Mouse (Mus musculus) heart, embryonic 15.5 days (tissue): ENCODE measurements around the gene Erh. TPM values are rescaled to one million over a fixed set of nuclear protein-coding genes. Genes with fewer than 3 reads are reported as not detected.

ENCODE experiments used
- ATAC-seq: fragments of 200-750 bp; cut with Nextera tagmentation; replicated peaks from 2 replicates; pipeline ENCODE4 v1.8.0; 2017; ENCODE audit warnings: low read depth, moderate TSS enrichment; ENCODE audit not compliant: insufficient number of reproducible peaks, insufficient read depth, low FRiP score
- H3K27ac ChIP-seq: fragments of 300-500 bp; sonication (generic); 2 replicates; pipeline ENCODE4 v1.5.1; 2015; ENCODE audit warnings: mild to moderate bottlenecking, inconsistent platforms
- H3K27me3 ChIP-seq: fragments of 300-500 bp; sonication (generic); 2 replicates; pipeline ENCODE4 v1.6.1; 2015; ENCODE audit warnings: inconsistent platforms
- H3K36me3 ChIP-seq: fragments of 300-500 bp; sonication (generic); 2 replicates; pipeline ENCODE4 v1.6.1; 2015; ENCODE audit warnings: mild to moderate bottlenecking, inconsistent platforms
- H3K4me1 ChIP-seq: fragments of 300-500 bp; sonication (generic); replicated peaks from 2 replicates; pipeline ENCODE4 v1.6.1; 2015; ENCODE audit warnings: inconsistent platforms
- H3K4me2 ChIP-seq: fragments of 300-500 bp; sonication (generic); 2 replicates; pipeline ENCODE4 v1.6.1; 2015; ENCODE audit warnings: inconsistent platforms, mild to moderate bottlenecking, moderate library complexity
- H3K4me3 ChIP-seq: fragments of 300-500 bp; sonication (generic); 2 replicates; pipeline ENCODE4 v1.5.1; 2015; ENCODE audit warnings: mild to moderate bottlenecking, inconsistent platforms
- H3K9ac ChIP-seq: fragments of 300-500 bp; sonication (generic); 2 replicates; pipeline ENCODE4 v1.6.1; 2015; ENCODE audit warnings: mild to moderate bottlenecking, inconsistent platforms
- H3K9me3 ChIP-seq: fragments of 300-500 bp; sonication (generic); replicated peaks from 2 replicates; pipeline ENCODE4 v1.6.1; 2016; ENCODE audit warnings: inconsistent platforms
- WGBS: fragments of 180-500 bp; shearing (Covaris S2); methylation state at CpG from one replicate; pipeline ENCODE4 v1.1.7; 2015; ENCODE audit warnings: mixed read lengths; 5-methylcytosine and 5-hydroxymethylcytosine counted together
- polyA plus RNA-seq: library from polyadenylated mRNA; unstranded; fragments of >200 nt; fragmentation: Nextera tagmentation; extraction: Ambion mirVana; gene quantifications from 2 replicates; pipeline ENCODE4 v1.2.1, GENCODE M21; 2015

Gene Erh
- polyA plus RNA-seq, 1 experiment from 2014 or later = 133 TPM

- Histone ChIP-seq H3K27me3 (no peaks in the 10 kb centered on the region), H3K4me3 (no peak overlapping the region), H3K4me2 (no peak overlapping the region), H3K27ac (no peak overlapping the region), H3K36me3 (no peaks in the 10 kb centered on the region), H3K4me1 (peaks cover 12% of the 10 kb centered on the region), H3K9me3 (no peaks in the 10 kb centered on the region), H3K9ac (no peak overlapping the region)
- 65% methylated on average over 9 of the region's 9 CpGs for WGBS
- no peak for ATAC-seq
Measured at GRCm38 (mm10) chr12:80612113-80612791, 31.9 kb downstream of the Erh start.

- 0 out of 2 replicates have a peak overlapping the region, but pooled peaks have one; percentile 12 for H3K4me2 ChIP-seq
- H3K36me3 ChIP-seq = no peaks in the 10 kb centered on the region
- no peaks in the 10 kb centered on the region for H3K27me3 ChIP-seq
- peaks cover 12% of the 10 kb centered on the region for H3K4me1 ChIP-seq
- H3K9ac ChIP-seq = no peak overlapping the region
- peak overlapping the region; percentile 79 for H3K27ac ChIP-seq
- no peaks in the 10 kb centered on the region for H3K9me3 ChIP-seq
- 30% methylated on average over 3 of the region's 3 CpGs for WGBS
- ATAC-seq = peak; percentile 83
- no peak overlapping the region for H3K4me3 ChIP-seq
Measured at GRCm38 (mm10) chr12:80609928-80610327, 34.2 kb downstream of the Erh start.

GRCm38 (mm10) chr12:80608576-80608975 lies 35.6 kb downstream of the Erh start:
- Histone ChIP-seq H3K36me3 (no peaks in the 10 kb centered on the region), H3K4me2 (no peak overlapping the region), H3K4me1 (peaks cover 25% of the 10 kb centered on the region), H3K9me3 (no peaks in the 10 kb centered on the region), H3K27ac (no peak overlapping the region), H3K9ac (no peak overlapping the region), H3K4me3 (no peak overlapping the region), H3K27me3 (no peaks in the 10 kb centered on the region)
- 62% methylated on average over 1 of the region's 1 CpGs for WGBS
- ATAC-seq = no peak

GRCm38 (mm10) chr12:80604218-80604617 lies 39.9 kb downstream of the Erh start:
- no peaks in the 10 kb centered on the region for H3K36me3 ChIP-seq
- H3K27me3 ChIP-seq = no peaks in the 10 kb centered on the region
- H3K27ac ChIP-seq = 0 out of 2 replicates have a peak overlapping the region, but pooled peaks have one; percentile 64
- ATAC-seq = no peak
- H3K4me2 ChIP-seq = no peak overlapping the region
- WGBS = 92% methylated on average over 2 of the region's 2 CpGs
- H3K9ac ChIP-seq = no peak overlapping the region
- H3K4me3 ChIP-seq = no peak overlapping the region
- H3K9me3 ChIP-seq = no peaks in the 10 kb centered on the region
- H3K4me1 ChIP-seq = peaks cover 41% of the 10 kb centered on the region

- no peak overlapping the region for H3K9ac ChIP-seq
- no peak overlapping the region for H3K4me3 ChIP-seq
- 26% methylated on average over 4 of the region's 4 CpGs for WGBS
- H3K9me3 ChIP-seq = no peaks in the 10 kb centered on the region
- no peaks in the 10 kb centered on the region for H3K27me3 ChIP-seq
- H3K27ac ChIP-seq = peak overlapping the region; percentile 64
- no peaks in the 10 kb centered on the region for H3K36me3 ChIP-seq
- peaks cover 47% of the 10 kb centered on the region for H3K4me1 ChIP-seq
- H3K4me2 ChIP-seq = no peak overlapping the region
- 0 out of 2 replicates have a peak, but pooled peaks have one; percentile 38 for ATAC-seq
Measured at GRCm38 (mm10) chr12:80603566-80603965, 40.6 kb downstream of the Erh start.

GRCm38 (mm10) chr12:80602432-80602831 lies 41.7 kb downstream of the Erh start:
- no peaks in the 10 kb centered on the region for H3K27me3 ChIP-seq
- no peaks in the 10 kb centered on the region for H3K9me3 ChIP-seq
- H3K9ac ChIP-seq = no peak overlapping the region
- 93% methylated on average over 5 of the region's 5 CpGs for WGBS
- no peak overlapping the region for H3K4me3 ChIP-seq
- no peak overlapping the region for H3K4me2 ChIP-seq
- ATAC-seq = no peak
- H3K27ac ChIP-seq = no peak overlapping the region
- peaks cover 52% of the 10 kb centered on the region for H3K4me1 ChIP-seq
- no peaks in the 10 kb centered on the region for H3K36me3 ChIP-seq

GRCm38 (mm10) chr12:80601597-80602269 lies 42.4 kb downstream of the Erh start:
- no peaks in the 10 kb centered on the region for H3K9me3 ChIP-seq
- no peak overlapping the region for H3K9ac ChIP-seq
- no peak overlapping the region for H3K4me2 ChIP-seq
- 87% methylated on average over 9 of the region's 9 CpGs for WGBS
- no peak overlapping the region for H3K4me3 ChIP-seq
- no peak for ATAC-seq
- H3K4me1 ChIP-seq = peaks cover 52% of the 10 kb centered on the region
- H3K27ac ChIP-seq = no peak overlapping the region
- H3K27me3 ChIP-seq = no peaks in the 10 kb centered on the region
- H3K36me3 ChIP-seq = no peaks in the 10 kb centered on the region

GRCm38 (mm10) chr12:80598756-80599155 lies 45.4 kb downstream of the Erh start:
- no peak overlapping the region for H3K4me2 ChIP-seq
- H3K27ac ChIP-seq = peak overlapping the region; percentile 14; the same call in 1 of the 2 replicates
- ATAC-seq = no peak
- H3K36me3 ChIP-seq = no peaks in the 10 kb centered on the region
- H3K4me1 ChIP-seq = peaks cover 45% of the 10 kb centered on the region
- no peaks in the 10 kb centered on the region for H3K27me3 ChIP-seq
- H3K4me3 ChIP-seq = no peak overlapping the region
- no peak overlapping the region for H3K9ac ChIP-seq
- WGBS = 61% methylated on average over 6 of the region's 6 CpGs
- no peaks in the 10 kb centered on the region for H3K9me3 ChIP-seq

- 52% methylated on average over 7 of the region's 7 CpGs for WGBS
- H3K27me3 ChIP-seq = no peaks in the 10 kb centered on the region
- H3K4me1 ChIP-seq = peaks cover 39% of the 10 kb centered on the region
- no peak overlapping the region for H3K4me2 ChIP-seq
- no peak overlapping the region for H3K4me3 ChIP-seq
- H3K36me3 ChIP-seq = no peaks in the 10 kb centered on the region
- no peak for ATAC-seq
- H3K9me3 ChIP-seq = no peaks in the 10 kb centered on the region
- H3K9ac ChIP-seq = no peak overlapping the region
- peak overlapping the region; percentile 14; the same call in 1 of the 2 replicates for H3K27ac ChIP-seq
Measured at GRCm38 (mm10) chr12:80598236-80598635, 45.9 kb downstream of the Erh start.

- no peak for ATAC-seq
- WGBS = 74% methylated on average over 4 of the region's 4 CpGs
- no peaks in the 10 kb centered on the region for H3K36me3 ChIP-seq
- H3K4me1 ChIP-seq = peaks cover 33% of the 10 kb centered on the region
- no peaks in the 10 kb centered on the region for H3K9me3 ChIP-seq
- no peak overlapping the region for H3K4me2 ChIP-seq
- H3K27me3 ChIP-seq = no peaks in the 10 kb centered on the region
- no peak overlapping the region for H3K4me3 ChIP-seq
- no peak overlapping the region for H3K27ac ChIP-seq
- H3K9ac ChIP-seq = no peak overlapping the region
Measured at GRCm38 (mm10) chr12:80595968-80596367, 48.2 kb downstream of the Erh start.

- Histone ChIP-seq H3K9me3 (no peaks in the 10 kb centered on the region), H3K4me2 (no peak overlapping the region), H3K4me3 (no peak overlapping the region), H3K9ac (no peak overlapping the region), H3K36me3 (no peaks in the 10 kb centered on the region), H3K27ac (no peak overlapping the region), H3K4me1 (peaks cover 29% of the 10 kb centered on the region), H3K27me3 (no peaks in the 10 kb centered on the region)
- WGBS = 87% methylated on average over 4 of the region's 4 CpGs
- ATAC-seq = no peak
Measured at GRCm38 (mm10) chr12:80595566-80595965, 48.6 kb downstream of the Erh start.

GRCm38 (mm10) chr12:80594781-80595180 lies 49.4 kb downstream of the Erh start:
- Histone ChIP-seq H3K4me3 (no peak overlapping the region), H3K27me3 (no peaks in the 10 kb centered on the region), H3K9me3 (no peaks in the 10 kb centered on the region), H3K36me3 (no peaks in the 10 kb centered on the region), H3K27ac (no peak overlapping the region), H3K9ac (no peak overlapping the region), H3K4me1 (peaks cover 21% of the 10 kb centered on the region), H3K4me2 (no peak overlapping the region)
- ATAC-seq = no peak
- 92% methylated on average over 4 of the region's 4 CpGs for WGBS
